Comparison of ENCODE assay signal across 17 mouse cellular contexts in the genomic region with DNA sequence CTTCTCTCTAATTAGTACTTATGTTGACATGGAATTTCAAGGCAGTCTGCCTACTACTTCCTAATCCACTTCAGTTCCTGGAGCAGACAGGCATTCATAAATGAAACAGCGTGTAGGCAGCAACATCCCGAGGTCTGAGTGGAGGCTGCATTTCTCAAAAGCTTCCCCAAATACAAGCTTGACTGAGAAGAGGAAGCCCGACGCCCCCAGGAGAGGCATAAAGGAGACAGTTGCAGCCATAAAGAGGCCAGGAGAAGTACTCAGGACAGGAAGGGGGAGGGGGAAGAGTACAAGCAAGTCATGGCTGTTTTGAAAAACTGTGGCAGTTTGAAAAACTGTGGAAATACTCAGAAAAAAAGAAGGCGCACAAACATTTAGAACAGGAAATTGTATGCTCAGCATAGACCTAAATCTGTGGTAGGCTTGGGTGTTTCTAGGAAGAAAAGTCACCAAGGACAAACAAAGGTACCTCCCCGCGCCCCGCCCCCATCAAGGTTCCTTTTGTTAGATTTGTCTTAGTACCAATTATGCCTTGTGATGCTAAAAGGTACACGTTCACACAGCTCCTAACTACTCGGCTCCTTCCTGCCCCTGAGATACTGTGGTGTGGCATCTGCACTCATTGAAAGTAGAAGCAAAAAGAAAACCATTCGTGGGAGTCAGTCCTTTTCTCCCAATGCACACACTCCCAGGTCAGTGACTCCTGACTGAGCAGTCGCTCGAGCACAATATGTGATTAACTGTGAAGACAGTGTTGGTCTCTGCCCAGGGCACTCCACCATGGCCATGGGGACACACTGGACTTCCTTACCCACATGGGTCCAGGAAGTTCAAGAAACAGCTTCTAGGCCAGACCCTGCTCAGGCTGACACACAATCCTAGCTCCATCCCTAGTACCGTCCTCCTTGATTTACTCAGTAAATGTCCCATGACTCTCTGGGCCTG.
DNase-seq lines count a peak whose midpoint lies in the region; ATAC-seq and TF ChIP-seq lines count a peak whose summit lies in the region.
"Had no signal": no experiment of that assay in that cellular context is flagged by ENCODE, and none has a peak within 500 bp of the region (broad histone marks: within the 10 kb centered on the region; RNA-seq: fewer than 3 reads in every experiment).

No protein-coding gene starts in this region.

- 65% methylated on average over 14 of the region's 14 CpGs for WGBS in forebrain, embryonic 10.5 days
- WGBS in forebrain, embryonic 11.5 days = 56% methylated on average over 14 of the region's 14 CpGs
- WGBS in embryonic facial prominence, embryonic 10.5 days = 59% methylated on average over 14 of the region's 14 CpGs
- 50% methylated on average over 14 of the region's 14 CpGs for WGBS in limb, embryonic 14.5 days
- 60% methylated on average over 14 of the region's 14 CpGs for WGBS in heart, adult 2 months

- no peak overlapping the region for H3K4me3 ChIP-seq in forebrain, embryonic 10.5 days
- H3K4me3 ChIP-seq in forebrain, embryonic 11.5 days (ENCODE audit: low read depth, low read length) = no peak overlapping the region
- no peak overlapping the region for H3K4me3 ChIP-seq in embryonic facial prominence, embryonic 10.5 days
- no peak overlapping the region for H3K4me3 ChIP-seq in limb, embryonic 14.5 days (replicated peaks; ENCODE audit: low read length)
- H3K4me3 ChIP-seq in heart, adult 2 months = no peak overlapping the region
- H3K4me3 ChIP-seq: erythroblast, embryonic 14.5 days; heart, embryonic 15.5 days; neural tube, embryonic 13.5 days had no signal

- no peaks in the 10 kb centered on the region for H3K27me3 ChIP-seq in forebrain, embryonic 10.5 days (ENCODE audit: poor library complexity, severe bottlenecking)
- no peaks in the 10 kb centered on the region for H3K27me3 ChIP-seq in forebrain, embryonic 11.5 days (ENCODE audit: control insufficient read depth, insufficient read depth, low read length)
- no peaks in the 10 kb centered on the region; the same call in 1 of the 2 replicates for H3K27me3 ChIP-seq in embryonic facial prominence, embryonic 10.5 days (replicated peaks; ENCODE audit: low read depth, poor library complexity, severe bottlenecking)
- H3K27me3 ChIP-seq in limb, embryonic 14.5 days (ENCODE audit: control insufficient read depth, insufficient read depth, low read length) = no peaks in the 10 kb centered on the region
- no peaks in the 10 kb centered on the region for H3K27me3 ChIP-seq in heart, adult 2 months (ENCODE audit: control insufficient read depth, insufficient read depth, low read length)
- H3K27me3 ChIP-seq: heart, embryonic 15.5 days; neural tube, embryonic 13.5 days had no signal

- DNase-seq in forebrain, embryonic 10.5 days (ENCODE audit: extremely low spot score, low spot score) = no peak
- no peak for DNase-seq in forebrain, embryonic 11.5 days (ENCODE audit: low spot score)
- DNase-seq in kidney, postnatal 10 days = peak; percentile 19
- DNase-seq in kidney, adult 18-20 months = no peak
- no peak for DNase-seq in embryonic facial prominence, embryonic 10.5 days (ENCODE audit: low spot score)
- DNase-seq in limb, embryonic 14.5 days (ENCODE audit: low spot score) = no peak
- DNase-seq in cerebellum, adult 18-20 months = no peak
- DNase-seq in heart, adult 2 months = no peak
- DNase-seq: adrenal gland, adult 2 months; cerebellum, adult 11 months; layer of hippocampus, postnatal 36 days had no signal

- H3K27ac ChIP-seq in forebrain, embryonic 10.5 days = peak overlapping the region; percentile 72
- no peak overlapping the region for H3K27ac ChIP-seq in forebrain, embryonic 11.5 days (ENCODE audit: low read depth, low read length)
- peak overlapping the region; percentile 65 for H3K27ac ChIP-seq in embryonic facial prominence, embryonic 10.5 days (replicated peaks)
- H3K27ac ChIP-seq in limb, embryonic 14.5 days (replicated peaks; ENCODE audit: low read depth, low read length) = 0 out of 2 replicates have a peak overlapping the region, but pooled peaks have one; percentile 40
- H3K27ac ChIP-seq in heart, adult 2 months = no peak overlapping the region
- H3K27ac ChIP-seq: heart, embryonic 15.5 days; neural tube, embryonic 13.5 days had no signal

- no peaks in the 10 kb centered on the region for H3K79me2 ChIP-seq in heart, adult 2 months (replicated peaks; ENCODE audit: control insufficient read depth, insufficient read depth, low read length)

- no peak overlapping the region; the same call in 1 of the 2 replicates for H3K9ac ChIP-seq in forebrain, embryonic 11.5 days (ENCODE audit: low read length)
- H3K9ac ChIP-seq in limb, embryonic 14.5 days (ENCODE audit: low read depth, low read length, severe bottlenecking) = no peak overlapping the region
- no peak overlapping the region for H3K9ac ChIP-seq in heart, adult 2 months (ENCODE audit: low read depth, low read length)
- H3K9ac ChIP-seq: heart, embryonic 15.5 days; neural tube, embryonic 13.5 days had no signal

- H3K36me3 ChIP-seq in forebrain, embryonic 10.5 days (replicated peaks) = no peaks in the 10 kb centered on the region
- H3K36me3 ChIP-seq in forebrain, embryonic 11.5 days (ENCODE audit: control insufficient read depth, insufficient read depth, low read length) = no peaks in the 10 kb centered on the region
- no peaks in the 10 kb centered on the region for H3K36me3 ChIP-seq in embryonic facial prominence, embryonic 10.5 days (replicated peaks)
- no peaks in the 10 kb centered on the region for H3K36me3 ChIP-seq in limb, embryonic 14.5 days (ENCODE audit: control insufficient read depth, insufficient read depth, low read length)
- no peaks in the 10 kb centered on the region for H3K36me3 ChIP-seq in heart, adult 2 months (ENCODE audit: control insufficient read depth, insufficient read depth, low read length)
- H3K36me3 ChIP-seq: G1E; heart, embryonic 15.5 days; neural tube, embryonic 13.5 days had no signal

- H3K4me1 ChIP-seq in forebrain, embryonic 10.5 days = peaks cover 22% of the 10 kb centered on the region
- no peaks in the 10 kb centered on the region; the same call in 1 of the 2 replicates for H3K4me1 ChIP-seq in forebrain, embryonic 11.5 days (replicated peaks; ENCODE audit: control insufficient read depth, insufficient read depth, low read length)
- H3K4me1 ChIP-seq in embryonic facial prominence, embryonic 10.5 days = peaks cover 25% of the 10 kb centered on the region
- peaks cover 13% of the 10 kb centered on the region for H3K4me1 ChIP-seq in limb, embryonic 14.5 days (ENCODE audit: control insufficient read depth, insufficient read depth, low read length)
- no peaks in the 10 kb centered on the region for H3K4me1 ChIP-seq in heart, adult 2 months (ENCODE audit: control insufficient read depth, insufficient read depth, low read length)

- TF ChIP-seq POLR2A in limb, embryonic 14.5 days (IDR thresholded peaks at IDR 0.05; ENCODE audit: borderline replicate concordance, extremely low read depth, insufficient read depth, insufficient read length) = no peak
- no peak for TF ChIP-seq POLR2A in heart, adult 2 months (IDR thresholded peaks at IDR 0.05; ENCODE audit: insufficient read depth, low read depth, low read length)

- intact Hi-C loops in heart, adult 2 months (cut with DNase I) = no loop called here

- ATAC-seq in forebrain, embryonic 11.5 days (replicated peaks; ENCODE audit: low FRiP score) = no peak
- no peak for ATAC-seq in limb, embryonic 14.5 days (ENCODE audit: low FRiP score, low read depth)
- ATAC-seq: inflammation-experienced regulatory T-cells, adult 6 months had no signal

- H3K9me3 ChIP-seq in forebrain, embryonic 10.5 days = no peaks in the 10 kb centered on the region
- no peaks in the 10 kb centered on the region for H3K9me3 ChIP-seq in forebrain, embryonic 11.5 days (ENCODE audit: control insufficient read depth, low read length)
- H3K9me3 ChIP-seq in embryonic facial prominence, embryonic 10.5 days = no peaks in the 10 kb centered on the region
- no peaks in the 10 kb centered on the region for H3K9me3 ChIP-seq in limb, embryonic 14.5 days (ENCODE audit: control insufficient read depth, low read length)
- H3K9me3 ChIP-seq: G1E; heart, embryonic 15.5 days; neural tube, embryonic 13.5 days had no signal

- H3K4me2 ChIP-seq in forebrain, embryonic 11.5 days (ENCODE audit: low read depth, low read length, severe bottlenecking) = no peak overlapping the region
- no peak overlapping the region for H3K4me2 ChIP-seq in limb, embryonic 14.5 days (replicated peaks; ENCODE audit: low read depth, low read length, severe bottlenecking)
- H3K4me2 ChIP-seq: heart, embryonic 15.5 days; midbrain, embryonic 11.5 days; neural tube, embryonic 13.5 days had no signal

- TF ChIP-seq EP300 in heart, adult 2 months (IDR thresholded peaks at IDR 0.05; ENCODE audit: insufficient read depth, low read depth, low read length) = no peak

- no peak for TF ChIP-seq CTCF in heart, adult 2 months (IDR thresholded peaks at IDR 0.05)

Comparison
In these comparisons a context has a peak if more than half of its experiments do, and no peak if none do; other contexts are left out.
1. H3K27ac ChIP-seq: peak in forebrain, embryonic 10.5 days (single experiment), embryonic facial prominence, embryonic 10.5 days (single experiment) and limb, embryonic 14.5 days (single experiment); none in forebrain, embryonic 11.5 days (single experiment) and heart, adult 2 months (single experiment).